Mouse (Mus musculus) cerebellum, postnatal 36 days (tissue): ENCODE data around the gene Gps1.
"Not testable (repeated sequence)": the region's sequence is repeated elsewhere in the genome, so short reads cannot be mapped to it uniquely, and the experiment has no call there.

Source experiments
- DNase-seq, 2 experiments: peaks; one replicate each; pipeline ENCODE4 v3.0.0; 2021 to 2022; ENCODE audit warnings: mixed read lengths in 2 of 2

Gps1 gene

GRCm38 (mm10) chr11:120784064-120784791, at the start of gene Gps1, which contains the start of gene Rfng:
Gene Gps1 (plus strand): TSS chr11:120784272.
Gene Rfng (minus strand): TSS chr11:120784207.
- peak; percentile 80 to 84 for DNase-seq

DNA sequence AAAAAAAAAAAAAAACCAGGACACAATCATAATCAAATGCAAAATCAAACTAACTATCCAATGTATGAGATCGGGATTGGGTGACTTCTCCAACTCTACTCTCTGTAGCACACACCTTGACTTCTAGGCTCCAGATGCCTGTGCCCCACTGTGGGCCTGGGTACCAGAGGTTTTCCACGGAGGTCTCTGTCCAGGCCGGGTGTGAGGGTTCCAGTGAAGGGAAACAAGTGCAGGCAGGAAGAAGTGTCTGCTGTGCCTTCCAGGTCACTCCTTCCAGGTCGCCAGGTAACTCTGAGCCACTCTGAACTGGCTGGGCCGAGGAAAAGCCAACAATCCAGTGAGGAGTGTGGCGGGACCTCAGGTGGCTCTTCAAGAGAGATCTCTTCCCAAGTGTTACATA, 47.6 kb upstream of the Gps1 start:
- no peak for DNase-seq

DNA sequence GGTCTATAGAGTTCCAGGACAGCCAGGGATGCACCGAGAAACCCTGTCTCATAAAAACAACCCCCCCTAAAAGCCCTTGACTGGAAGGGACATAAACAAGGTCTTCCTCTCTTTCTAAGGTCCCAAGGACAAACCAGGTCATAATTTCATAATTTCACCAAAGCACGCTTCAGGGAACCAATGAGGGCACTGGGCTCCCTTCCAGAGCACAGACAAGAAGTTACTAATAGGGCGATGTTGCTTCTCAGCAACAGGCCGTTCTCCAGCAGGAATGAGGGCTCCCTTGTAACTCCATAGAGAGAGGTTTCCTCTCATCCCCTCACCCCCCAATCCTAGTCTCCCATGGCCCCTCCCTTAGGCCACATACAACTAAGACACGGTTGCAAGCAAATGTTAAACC, 43.1 kb upstream of the Gps1 start:
- no peak for DNase-seq

- no peak for DNase-seq
Measured at GRCm38 (mm10) chr11:120744121-120744701, 39.9 kb upstream of the Gps1 start.

- DNase-seq: no peak
Measured at GRCm38 (mm10) chr11:120747974-120748373, 36.1 kb upstream of the Gps1 start.

GRCm38 (mm10) chr11:120749430-120749829, 34.6 kb upstream of the Gps1 start:
- peak in 1 of 2 experiments; percentile 18 for DNase-seq

- DNase-seq: no peak
Measured at GRCm38 (mm10) chr11:120751606-120752005, 32.5 kb upstream of the Gps1 start.

- DNase-seq: no peak
Measured at GRCm38 (mm10) chr11:120760236-120760635, 23.8 kb upstream of the Gps1 start.

DNA sequence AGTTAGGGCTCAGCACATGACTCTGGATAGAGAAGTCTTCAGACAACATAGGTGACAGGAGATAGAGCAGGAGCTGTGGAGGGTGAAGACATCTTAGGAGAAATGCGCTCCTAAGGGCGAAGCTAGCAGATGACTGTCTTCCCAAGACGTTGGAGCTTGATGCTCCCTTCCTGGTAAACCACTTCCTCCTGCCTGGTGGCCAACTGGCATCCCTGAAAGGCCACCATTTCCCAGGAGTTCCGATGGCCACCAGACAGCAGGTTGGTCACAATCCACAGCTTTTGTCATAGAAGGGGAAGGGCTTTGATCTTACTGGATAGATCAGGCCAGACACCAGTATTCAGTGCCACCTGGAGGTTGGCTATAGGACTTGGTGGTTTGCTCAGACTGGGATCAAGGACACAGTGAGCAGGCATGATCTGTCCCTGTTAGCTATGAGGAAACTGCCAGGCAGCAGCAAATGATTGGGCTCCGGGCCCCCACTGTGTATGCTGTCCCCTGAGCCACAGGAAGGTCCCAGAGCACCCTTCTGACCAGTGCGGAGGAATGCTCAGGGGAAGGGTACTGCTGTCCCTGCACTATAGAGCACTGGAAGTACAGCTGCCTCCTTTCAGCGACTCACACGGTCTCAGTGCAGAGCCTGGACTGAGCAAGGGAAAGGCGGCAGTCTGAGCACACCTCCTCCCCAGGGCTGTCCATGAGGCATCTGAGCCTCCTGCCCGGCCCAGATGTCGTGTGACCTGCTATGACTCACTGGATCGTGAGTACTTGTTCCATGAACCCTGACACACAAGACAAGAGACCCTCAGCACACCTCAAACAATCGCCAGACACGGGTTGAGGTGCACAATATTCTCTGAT, 22.0 kb upstream of the Gps1 start:
- DNase-seq: no peak

- DNase-seq: not testable (repeated sequence)
Measured at GRCm38 (mm10) chr11:120762672-120763041, 21.4 kb upstream of the Gps1 start, which contains the start of gene Hmga1b. Gene Hmga1b (plus strand): TSS chr11:120762794.

- not testable (repeated sequence) for DNase-seq
Measured at GRCm38 (mm10) chr11:120763121-120763999, 20.7 kb upstream of the Gps1 start.

GRCm38 (mm10) chr11:120767023-120767422, 17.0 kb upstream of the Gps1 start:
- not testable (repeated sequence) for DNase-seq

GRCm38 (mm10) chr11:120768206-120768605, 15.9 kb upstream of the Gps1 start:
- DNase-seq: no peak

- DNase-seq: no peak
Measured at GRCm38 (mm10) chr11:120772749-120773148, 11.3 kb upstream of the Gps1 start.

- DNase-seq: no peak
Measured at GRCm38 (mm10) chr11:120773463-120774190, 10.4 kb upstream of the Gps1 start.

DNA sequence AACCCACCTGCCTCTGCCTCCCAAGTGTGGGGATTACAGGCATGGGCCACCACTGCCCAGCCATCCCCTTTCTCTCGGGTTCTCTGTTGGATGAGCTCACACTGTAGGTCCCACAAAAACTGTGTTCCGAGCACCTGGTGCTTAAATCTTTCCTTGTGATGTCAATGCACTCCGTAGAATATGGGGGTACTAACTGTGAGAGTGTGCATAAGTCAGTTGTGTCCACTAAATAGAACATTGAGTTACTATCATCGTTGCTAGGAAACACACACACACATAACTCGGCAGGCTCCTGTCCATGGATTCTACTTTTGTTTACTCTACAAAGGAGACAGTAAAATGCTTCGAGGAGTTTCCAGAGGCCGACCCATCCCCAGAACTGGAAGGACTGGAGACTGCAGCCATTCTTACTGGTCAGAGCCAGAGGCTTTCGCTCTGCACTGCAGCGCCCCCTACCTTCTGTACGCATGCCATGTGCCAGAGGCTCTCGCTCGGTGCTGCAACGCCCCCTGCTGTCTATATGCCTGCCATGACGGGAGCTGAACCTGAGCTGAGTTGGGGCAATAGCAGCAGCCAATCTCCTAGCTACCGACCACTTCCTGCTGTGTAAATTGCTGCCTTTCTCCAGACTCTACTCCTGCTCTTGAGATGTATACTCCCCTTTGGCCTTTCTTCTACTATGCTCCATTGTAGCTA, 8.2 kb upstream of the Gps1 start:
- peak; percentile 97 to 98 for DNase-seq

DNA sequence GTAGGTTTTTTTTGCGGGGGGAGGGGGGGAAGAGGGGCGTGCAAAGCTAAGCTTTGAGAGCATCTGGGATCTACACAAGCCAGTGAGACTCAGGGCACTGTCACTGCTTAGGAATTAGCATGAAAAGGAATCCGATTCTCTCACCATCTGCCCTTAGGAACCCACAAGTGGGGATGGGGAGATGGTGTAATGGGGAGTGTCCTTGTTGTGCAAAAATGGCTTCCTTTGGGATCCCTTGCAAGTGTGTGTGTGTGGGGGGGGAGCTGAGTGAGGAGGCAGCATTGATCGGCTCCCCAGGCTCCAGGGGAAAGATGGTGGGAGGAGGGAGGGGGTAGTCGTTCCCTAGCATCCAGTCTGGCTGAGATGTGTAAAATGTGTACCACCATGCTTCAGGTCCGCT, 6.9 kb upstream of the Gps1 start:
- no peak for DNase-seq

DNA sequence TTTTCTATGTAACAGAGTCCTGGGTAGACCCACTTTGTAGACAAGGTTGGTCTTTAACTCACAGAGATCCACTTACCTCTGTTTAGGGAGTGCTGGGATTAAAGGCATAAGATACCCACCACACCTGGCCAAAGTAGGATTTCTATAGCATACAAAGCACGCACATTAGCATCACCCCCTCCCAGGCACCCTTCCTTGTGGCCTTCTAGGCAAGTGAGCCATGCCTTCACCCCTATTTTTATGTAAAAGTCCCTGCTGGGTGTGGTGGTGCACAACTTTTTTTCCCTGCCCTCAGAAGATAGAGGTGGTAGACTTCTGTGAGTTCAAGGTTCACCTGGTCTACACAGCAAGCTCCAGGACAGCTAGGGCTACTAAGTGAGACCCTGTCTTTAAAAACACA, 4.2 kb upstream of the Gps1 start:
- no peak for DNase-seq

GRCm38 (mm10) chr11:120781361-120781760, 2.7 kb upstream of the Gps1 start:
- not testable (repeated sequence) for DNase-seq

DNA sequence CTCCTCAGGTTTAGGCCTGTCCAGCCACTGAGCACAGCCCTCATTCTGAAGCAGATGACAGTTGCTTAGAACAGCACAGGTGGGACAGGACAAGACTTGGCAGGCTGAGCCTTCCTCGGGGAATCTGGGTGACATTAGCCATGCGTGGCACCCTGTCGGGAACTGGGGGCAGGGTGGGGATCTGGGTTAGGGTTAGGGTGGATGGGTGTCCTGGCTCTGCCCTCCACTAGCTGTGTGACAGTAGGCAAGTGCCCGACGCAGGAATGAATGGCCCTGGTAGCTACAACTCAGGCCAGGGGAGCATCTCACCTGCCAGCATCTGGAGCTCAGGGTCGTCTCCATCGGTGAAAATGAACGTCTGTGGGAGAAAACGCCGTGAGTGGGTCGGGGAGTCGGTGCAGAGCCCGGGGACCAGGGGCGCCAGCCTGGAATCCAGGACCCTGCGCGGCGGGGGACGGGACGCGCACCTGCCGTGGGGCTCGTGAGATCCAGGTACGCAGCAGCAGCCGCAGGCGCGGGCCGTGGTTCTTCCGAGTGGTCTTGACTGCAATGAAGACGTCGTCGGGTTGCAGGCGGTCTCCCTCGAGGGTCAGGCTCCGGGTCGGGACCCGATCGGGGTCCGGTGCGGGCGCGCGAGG, 527 bp upstream of the Gps1 start:
- DNase-seq: peak; percentile 44

GRCm38 (mm10) chr11:120785145-120785544, 1.1 kb downstream of the Gps1 start:
- no peak for DNase-seq
